Mouse (Mus musculus) liver, postnatal 0 days (tissue): ENCODE data around the gene Gja3.

Experiments used
- CTCF ChIP-seq: sonication (generic); IDR thresholded peaks from 2 replicates; pipeline ENCODE4 v1.5.1; 2016; ENCODE audit warnings: antibody characterized with exemption, low read depth
- EP300 ChIP-seq: IDR thresholded peaks from 2 replicates; pipeline ENCODE4 v1.6.1; 2016; ENCODE audit warnings: antibody characterized with exemption, low read depth, mild to moderate bottlenecking

GRCm38 (mm10) chr14:57095855-57096254 is 38.0 kb upstream of the Gja3 start:
- no peak for TF ChIP-seq CTCF
- TF ChIP-seq EP300 = 0 out of 2 replicates have a peak, but pooled peaks have one; percentile 14
